Mouse (Mus musculus) bone marrow macrophage, adult 2 months (primary cell): ENCODE results near the gene Unc93a2.
"Not testable (repeated sequence)": the region's sequence is repeated elsewhere in the genome, so short reads cannot be mapped to it uniquely, and the experiment has no call there.

Experiments used
- CTCF ChIP-seq: IDR thresholded peaks from 2 replicates; pipeline ENCODE4 v1.5.1; 2012; ENCODE audit warnings: low read depth, mild to moderate bottlenecking, low read length, moderate library complexity
- POLR2A ChIP-seq: IDR thresholded peaks from 2 replicates; pipeline ENCODE4 v1.6.1; 2012; ENCODE audit warnings: mild to moderate bottlenecking, low read depth, low read length, borderline replicate concordance

GRCm38 (mm10) chr17:7386016-7386415 is 752 bp upstream of the Unc93a2 start:
- TF ChIP-seq CTCF, POLR2A: not testable (repeated sequence)
